Mouse (Mus musculus): Measurements from ENCODE around the gene Gm4307. TPM values are rescaled to one million over a fixed set of nuclear protein-coding genes. Genes with fewer than 3 reads are reported as not detected.
"Not testable (repeated sequence)": the region's sequence is repeated elsewhere in the genome, so short reads cannot be mapped to it uniquely, and the experiment has no call there.

Gene Gm4307
- polyA plus RNA-seq (2021), result not detected

GRCm38 (mm10) chr10:100361038-100361437 lies at the start of gene Gm4307:
TSS of gene Gm4307 (plus strand) at chr10:100361338.
- ATAC-seq; POLR2A ChIA-PET; H3K27me3 ChIP-seq; in situ Hi-C loops (cut with MboI; ENCODE audit: low pct_unique_long_range_greater_than_20kb); DNase-seq (ENCODE audit: low read depth, low spot score); CTCF ChIA-PET: not testable (repeated sequence)

DNA sequence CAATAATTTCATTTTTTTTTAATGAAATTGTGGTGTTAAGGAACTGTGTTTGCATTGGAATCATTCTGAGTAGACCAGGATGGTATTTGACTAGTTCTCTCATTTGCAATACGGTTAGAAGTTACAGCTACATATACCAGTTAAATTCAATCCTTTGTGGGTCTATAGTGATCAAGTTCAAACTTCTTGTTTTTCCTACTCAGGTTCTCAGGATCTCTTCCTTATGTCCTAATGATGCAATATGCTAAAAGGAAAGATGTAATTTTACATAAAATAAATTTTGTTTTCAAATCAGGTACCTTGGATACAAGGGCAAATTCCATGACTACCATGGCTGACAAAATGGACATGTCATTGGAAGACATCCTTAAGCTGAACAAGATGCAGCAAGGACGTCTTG lies 25.8 kb upstream of the Gm4307 start, which contains the start of gene Gm4301:
Gene Gm4301 (plus strand): TSS at position 301 of the 400 bp plus-strand sequence.
- ATAC-seq; H3K27me3 ChIP-seq; DNase-seq (ENCODE audit: low read depth, low spot score); in situ Hi-C loops (cut with MboI; ENCODE audit: low pct_unique_long_range_greater_than_20kb); CTCF ChIA-PET; POLR2A ChIA-PET: not testable (repeated sequence)

DNA sequence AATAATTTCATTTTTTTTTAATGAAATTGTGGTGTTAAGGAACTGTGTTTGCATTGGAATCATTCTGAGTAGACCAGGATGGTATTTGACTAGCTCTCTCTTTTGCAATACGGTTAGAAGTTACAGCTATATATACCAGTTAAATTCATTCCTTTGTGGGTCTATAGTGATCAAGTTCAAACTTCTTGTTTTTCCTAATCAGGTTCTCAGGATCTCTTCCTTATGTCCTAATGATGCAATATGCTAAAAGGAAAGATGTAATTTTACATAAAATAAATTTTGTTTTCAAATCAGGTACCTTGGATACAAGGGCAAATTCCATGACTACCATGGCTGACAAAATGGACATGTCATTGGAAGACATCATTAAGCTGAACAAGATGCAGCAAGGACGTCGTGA lies 20.6 kb upstream of the Gm4307 start, which contains the start of gene Gm4302:
Gene Gm4302 (plus strand): TSS at position 301 of the 400 bp plus-strand sequence.
- H3K27me3 ChIP-seq; in situ Hi-C loops (cut with MboI; ENCODE audit: low pct_unique_long_range_greater_than_20kb); POLR2A ChIA-PET; DNase-seq (ENCODE audit: low read depth, low spot score); CTCF ChIA-PET; ATAC-seq: not testable (repeated sequence)

DNA sequence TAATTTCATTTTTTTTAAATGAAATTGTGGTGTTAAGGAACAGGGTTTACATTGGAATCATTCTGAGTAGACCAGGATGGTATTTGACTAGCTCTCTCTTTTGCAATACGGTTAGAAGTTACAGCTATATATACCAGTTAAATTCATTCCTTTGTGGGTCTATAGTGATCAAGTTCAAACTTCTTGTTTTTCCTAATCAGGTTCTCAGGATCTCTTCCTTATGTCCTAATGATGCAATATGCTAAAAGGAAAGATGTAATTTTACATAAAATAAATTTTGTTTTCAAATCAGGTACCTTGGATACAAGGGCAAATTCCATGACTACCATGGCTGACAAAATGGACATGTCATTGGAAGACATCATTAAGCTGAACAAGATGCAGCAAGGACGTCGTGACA lies 15.5 kb upstream of the Gm4307 start, which contains the start of gene Gm4303:
Gene Gm4303 (plus strand): TSS at position 301 of the 400 bp plus-strand sequence.
- DNase-seq (ENCODE audit: low read depth, low spot score); POLR2A ChIA-PET; CTCF ChIA-PET; in situ Hi-C loops (cut with MboI; ENCODE audit: low pct_unique_long_range_greater_than_20kb); ATAC-seq; H3K27me3 ChIP-seq: not testable (repeated sequence)

DNA sequence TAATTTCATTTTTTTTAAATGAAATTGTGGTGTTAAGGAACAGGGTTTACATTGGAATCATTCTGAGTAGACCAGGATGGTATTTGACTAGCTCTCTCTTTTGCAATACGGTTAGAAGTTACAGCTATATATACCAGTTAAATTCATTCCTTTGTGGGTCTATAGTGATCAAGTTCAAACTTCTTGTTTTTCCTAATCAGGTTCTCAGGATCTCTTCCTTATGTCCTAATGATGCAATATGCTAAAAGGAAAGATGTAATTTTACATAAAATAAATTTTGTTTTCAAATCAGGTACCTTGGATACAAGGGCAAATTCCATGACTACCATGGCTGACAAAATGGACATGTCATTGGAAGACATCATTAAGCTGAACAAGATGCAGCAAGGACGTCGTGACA lies 10.3 kb upstream of the Gm4307 start, which contains the start of gene Gm4305:
Gene Gm4305 (plus strand): TSS at position 301 of the 400 bp plus-strand sequence.
- in situ Hi-C loops (cut with MboI; ENCODE audit: low pct_unique_long_range_greater_than_20kb); ATAC-seq: not testable (repeated sequence)

GRCm38 (mm10) chr10:100356841-100357240 lies 4.3 kb upstream of the Gm4307 start:
- in situ Hi-C loops (cut with MboI; ENCODE audit: low pct_unique_long_range_greater_than_20kb); ATAC-seq; CTCF ChIA-PET; DNase-seq (ENCODE audit: low read depth, low spot score); H3K27me3 ChIP-seq; POLR2A ChIA-PET: not testable (repeated sequence)

More for the DNA sequence above, 10.3 kb upstream of the Gm4307 start, which contains the start of gene Gm4305:
- H3K27me3 ChIP-seq; CTCF ChIA-PET; POLR2A ChIA-PET; DNase-seq (ENCODE audit: low read depth, low spot score): not testable (repeated sequence)

DNA sequence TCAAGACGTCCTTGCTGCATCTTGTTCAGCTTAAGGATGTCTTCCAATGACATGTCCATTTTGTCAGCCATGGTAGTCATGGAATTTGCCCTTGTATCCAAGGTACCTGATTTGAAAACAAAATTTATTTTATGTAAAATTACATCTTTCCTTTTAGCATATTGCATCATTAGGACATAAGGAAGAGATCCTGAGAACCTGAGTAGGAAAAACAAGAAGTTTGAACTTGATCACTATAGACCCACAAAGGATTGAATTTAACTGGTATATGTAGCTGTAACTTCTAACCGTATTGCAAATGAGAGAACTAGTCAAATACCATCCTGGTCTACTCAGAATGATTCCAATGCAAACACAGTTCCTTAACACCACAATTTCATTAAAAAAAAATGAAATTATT lies 21.3 kb downstream of the Gm4307 start, which contains the start of gene Gm4312:
Gene Gm4312 (minus strand): TSS at position 101 of the 400 bp plus-strand sequence.
- H3K27me3 ChIP-seq; in situ Hi-C loops (cut with MboI; ENCODE audit: low pct_unique_long_range_greater_than_20kb); POLR2A ChIA-PET; ATAC-seq; CTCF ChIA-PET; DNase-seq (ENCODE audit: low read depth, low spot score): not testable (repeated sequence)

- CTCF ChIA-PET; ATAC-seq; DNase-seq (ENCODE audit: low read depth, low spot score); H3K27me3 ChIP-seq: not testable (repeated sequence)
- POLR2A ChIA-PET, result interaction anchor here (0.7 kb wide), 1 partner anchor 827 kb away, joined by 6 read pairs; no protein-coding TSS in a partner anchor
- in situ Hi-C loops (cut with MboI; ENCODE audit: low pct_unique_long_range_greater_than_20kb), result loop anchor here (25.0 kb wide), 1 partner anchor 90 kb away; no protein-coding TSS in a partner anchor
These were observed 41.2 kb downstream of the Gm4307 start for GRCm38 (mm10) chr10:100402301-100402700.

Other genes starting within 250 kb of the Gm4307 start
- gene Gm4301, start 25.7 kb upstream of the Gm4307 start, polyA plus RNA-seq (2021), result not detected
- 0.12 TPM for gene Gm4302, start 20.5 kb upstream of the Gm4307 start, polyA plus RNA-seq (2021)
- gene Gm4303, start 15.4 kb upstream of the Gm4307 start, polyA plus RNA-seq (2021), result not detected
- gene Gm4305, start 10.2 kb upstream of the Gm4307 start, polyA plus RNA-seq (2021), result not detected
- gene Gm4312, start 21.2 kb downstream of the Gm4307 start, polyA plus RNA-seq (2021), result not detected
- 26.0 TPM for gene Tmtc3, start 126.0 kb downstream of the Gm4307 start, polyA plus RNA-seq (2021)
- 12.4 TPM for gene Cep290, start 126.2 kb downstream of the Gm4307 start, polyA plus RNA-seq (2021)
- gene 4930430F08Rik, start 229.1 kb downstream of the Gm4307 start, polyA plus RNA-seq (2021), result 19.7 TPM
- not detected for gene 1700017N19Rik, start 229.1 kb downstream of the Gm4307 start, polyA plus RNA-seq (2021)